Mouse (Mus musculus): ENCODE measurements around the gene Tjp1.

Tjp1 gene

GRCm38 (mm10) chr7:65436921-65437320, 90.7 kb downstream of the Tjp1 start:
- no peak for DNase-seq (ENCODE audit: low read depth, low spot score)

- DNase-seq (ENCODE audit: low read depth, low spot score): peak; percentile 68
Measured at GRCm38 (mm10) chr7:65431018-65431695, 96.4 kb downstream of the Tjp1 start.

GRCm38 (mm10) chr7:65430401-65430800, 97.2 kb downstream of the Tjp1 start:
- DNase-seq (ENCODE audit: low read depth, low spot score): peak; percentile 53

- no peak for DNase-seq (ENCODE audit: low read depth, low spot score)
Measured at GRCm38 (mm10) chr7:65424519-65424918, 103.1 kb downstream of the Tjp1 start.

GRCm38 (mm10) chr7:65422456-65422855, 105.1 kb downstream of the Tjp1 start:
- no peak for DNase-seq (ENCODE audit: low read depth, low spot score)

- no peak for DNase-seq (ENCODE audit: low read depth, low spot score)
Measured at GRCm38 (mm10) chr7:65421451-65421850, 106.1 kb downstream of the Tjp1 start.

- no peak for DNase-seq (ENCODE audit: low read depth, low spot score)
Measured at GRCm38 (mm10) chr7:65419926-65420325, 107.7 kb downstream of the Tjp1 start.

- no peak for DNase-seq (ENCODE audit: low read depth, low spot score)
Measured at GRCm38 (mm10) chr7:65419012-65419411, 108.6 kb downstream of the Tjp1 start.

GRCm38 (mm10) chr7:65418366-65418911, 109.1 kb downstream of the Tjp1 start:
- no peak for DNase-seq (ENCODE audit: low read depth, low spot score)

GRCm38 (mm10) chr7:65417231-65418100, 110.1 kb downstream of the Tjp1 start:
- DNase-seq (ENCODE audit: low read depth, low spot score): peak; percentile 77

GRCm38 (mm10) chr7:65416506-65416905, 111.1 kb downstream of the Tjp1 start:
- DNase-seq (ENCODE audit: low read depth, low spot score): no peak

GRCm38 (mm10) chr7:65413946-65414945, 113.3 kb downstream of the Tjp1 start:
- no peak for DNase-seq (ENCODE audit: low read depth, low spot score)

GRCm38 (mm10) chr7:65410668-65411067, 116.9 kb downstream of the Tjp1 start:
- no peak for DNase-seq (ENCODE audit: low read depth, low spot score)

GRCm38 (mm10) chr7:65406427-65406826, 121.2 kb downstream of the Tjp1 start:
- DNase-seq (ENCODE audit: low read depth, low spot score): no peak

- no peak for DNase-seq (ENCODE audit: low read depth, low spot score)
Measured at GRCm38 (mm10) chr7:65402516-65402915, 125.1 kb downstream of the Tjp1 start.

GRCm38 (mm10) chr7:65401622-65402021, 126.0 kb downstream of the Tjp1 start:
- no peak for DNase-seq (ENCODE audit: low read depth, low spot score)

GRCm38 (mm10) chr7:65395891-65396290, 131.7 kb downstream of the Tjp1 start:
- no peak for DNase-seq (ENCODE audit: low read depth, low spot score)

GRCm38 (mm10) chr7:65395166-65395565, 132.4 kb downstream of the Tjp1 start:
- DNase-seq (ENCODE audit: low read depth, low spot score): no peak

GRCm38 (mm10) chr7:65394672-65395071, 132.9 kb downstream of the Tjp1 start:
- no peak for DNase-seq (ENCODE audit: low read depth, low spot score)

- DNase-seq (ENCODE audit: low read depth, low spot score): no peak
Measured at GRCm38 (mm10) chr7:65393704-65394452, 133.7 kb downstream of the Tjp1 start.

GRCm38 (mm10) chr7:65392986-65393385, 134.6 kb downstream of the Tjp1 start:
- DNase-seq (ENCODE audit: low read depth, low spot score): no peak

Measured in forelimb bud, embryonic 11.5 days (tissue).